Mouse (Mus musculus) hindbrain, embryonic 13.5 days (tissue): Measurements from ENCODE around the gene Gnai2. TPM values are rescaled to one million over a fixed set of nuclear protein-coding genes. Genes with fewer than 3 reads are reported as not detected.
A peak's percentile ranks its signal among the peaks of the same experiment; 100 is the strongest.

Experiments used
- ATAC-seq: fragments of 200-750 bp; cut with Nextera tagmentation; 2 replicates; pipeline ENCODE4 v1.8.0; 2017; ENCODE audit warnings: moderate TSS enrichment; ENCODE audit not compliant: low FRiP score
- H3K27ac ChIP-seq: fragments of 300-500 bp; sonication (generic); 2 replicates; pipeline ENCODE4 v1.5.1; 2015; ENCODE audit warnings: inconsistent platforms, mild to moderate bottlenecking, moderate library complexity
- H3K27me3 ChIP-seq: fragments of 300-500 bp; sonication (generic); 2 replicates; pipeline ENCODE4 v1.6.1; 2015; ENCODE audit warnings: mild to moderate bottlenecking, inconsistent platforms
- H3K36me3 ChIP-seq: fragments of 300-500 bp; sonication (generic); 2 replicates; pipeline ENCODE4 v1.6.1; 2015; ENCODE audit warnings: mild to moderate bottlenecking, inconsistent platforms
- H3K4me1 ChIP-seq: fragments of 300-500 bp; sonication (generic); replicated peaks from 2 replicates; pipeline ENCODE4 v1.6.1; 2015; ENCODE audit warnings: inconsistent platforms
- H3K4me2 ChIP-seq: fragments of 300-500 bp; sonication (generic); 2 replicates; pipeline ENCODE4 v1.6.1; 2015; ENCODE audit warnings: inconsistent platforms, mild to moderate bottlenecking, moderate library complexity
- H3K4me3 ChIP-seq: fragments of 300-500 bp; sonication (generic); 2 replicates; pipeline ENCODE4 v1.5.1; 2015; ENCODE audit warnings: mild to moderate bottlenecking, inconsistent platforms
- H3K9ac ChIP-seq: fragments of 300-500 bp; sonication (generic); 2 replicates; pipeline ENCODE4 v1.6.1; 2015; ENCODE audit warnings: mild to moderate bottlenecking, inconsistent platforms
- H3K9me3 ChIP-seq: fragments of 300-500 bp; sonication (generic); 2 replicates; pipeline ENCODE4 v1.6.1; 2016; ENCODE audit warnings: inconsistent platforms
- WGBS: fragments of 180-500 bp; shearing (Covaris S2); methylation state at CpG from one replicate; pipeline ENCODE4 v1.1.7; 2015; 5-methylcytosine and 5-hydroxymethylcytosine counted together
- polyA plus RNA-seq: library from polyadenylated mRNA; unstranded; fragments of >200 nt; fragmentation: Nextera tagmentation; extraction: Ambion mirVana; gene quantifications from 2 replicates; pipeline ENCODE4 v1.2.1, GENCODE M21; 2015

Gene Gnai2
- polyA plus RNA-seq, 1 experiment from 2014 or later, result 338 TPM

- H3K27me3 ChIP-seq, result peaks cover 7% of the 10 kb centered on the region; the same call in 1 of the 2 replicates
- peaks cover 40% of the 10 kb centered on the region for H3K4me1 ChIP-seq
- no peak overlapping the region for H3K4me2 ChIP-seq
- H3K9me3 ChIP-seq, result no peaks in the 10 kb centered on the region
- no peak overlapping the region for H3K4me3 ChIP-seq
- peak; percentile 57; the same call in 1 of the 2 replicates for ATAC-seq
- WGBS, result 13% methylated on average over 10 of the region's 10 CpGs
- peak overlapping the region; percentile 58 for H3K9ac ChIP-seq
- H3K27ac ChIP-seq, result peak overlapping the region; percentile 23; the same call in 1 of the 2 replicates
- H3K36me3 ChIP-seq, result no peaks in the 10 kb centered on the region
These were observed 33.0 kb downstream of the Gnai2 start for GRCm38 (mm10) chr9:107602068-107602648.

DNA sequence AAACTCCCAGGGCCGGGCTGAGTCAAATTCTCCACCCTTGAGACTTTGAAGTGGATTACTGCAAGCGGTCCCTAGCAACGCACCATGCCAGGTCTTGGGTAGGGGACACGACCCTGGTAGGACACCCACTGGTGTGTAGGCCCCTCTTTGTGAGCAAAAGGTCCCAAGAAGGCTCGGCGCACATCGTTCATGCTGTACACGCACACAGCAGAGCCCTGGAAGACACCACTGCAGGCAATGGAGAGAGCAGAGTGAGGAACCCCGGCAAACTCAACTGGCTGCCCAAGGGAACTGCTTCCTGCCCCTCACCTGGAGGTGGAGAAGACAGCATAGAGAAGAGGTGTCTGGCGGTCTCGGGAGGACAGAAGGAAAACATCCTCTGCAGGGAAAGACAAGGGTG is 33.9 kb downstream of the Gnai2 start:
- peaks cover 31% of the 10 kb centered on the region for H3K4me1 ChIP-seq
- 88% methylated on average over 11 of the region's 11 CpGs for WGBS
- no peak overlapping the region for H3K4me3 ChIP-seq
- H3K9me3 ChIP-seq, result no peaks in the 10 kb centered on the region
- H3K27ac ChIP-seq, result no peak overlapping the region
- H3K27me3 ChIP-seq, result peaks cover 7% of the 10 kb centered on the region; the same call in 1 of the 2 replicates
- ATAC-seq, result no peak
- 0 out of 2 replicates have a peak overlapping the region, but pooled peaks have one; percentile 24 for H3K9ac ChIP-seq
- H3K36me3 ChIP-seq, result no peaks in the 10 kb centered on the region
- H3K4me2 ChIP-seq, result no peak overlapping the region

GRCm38 (mm10) chr9:107600745-107601144 is 34.4 kb downstream of the Gnai2 start:
- ATAC-seq, result no peak
- no peaks in the 10 kb centered on the region for H3K9me3 ChIP-seq
- no peak overlapping the region for H3K4me3 ChIP-seq
- H3K4me1 ChIP-seq, result peaks cover 25% of the 10 kb centered on the region
- H3K4me2 ChIP-seq, result no peak overlapping the region
- H3K27me3 ChIP-seq, result peaks cover 7% of the 10 kb centered on the region; the same call in 1 of the 2 replicates
- H3K27ac ChIP-seq, result no peak overlapping the region
- H3K36me3 ChIP-seq, result no peaks in the 10 kb centered on the region
- WGBS, result 79% methylated on average over 12 of the region's 12 CpGs
- H3K9ac ChIP-seq, result no peak overlapping the region

GRCm38 (mm10) chr9:107599842-107600241 is 35.3 kb downstream of the Gnai2 start:
- 0 out of 2 replicates have a peak overlapping the region, but pooled peaks have one; percentile 10 for H3K9ac ChIP-seq

DNA sequence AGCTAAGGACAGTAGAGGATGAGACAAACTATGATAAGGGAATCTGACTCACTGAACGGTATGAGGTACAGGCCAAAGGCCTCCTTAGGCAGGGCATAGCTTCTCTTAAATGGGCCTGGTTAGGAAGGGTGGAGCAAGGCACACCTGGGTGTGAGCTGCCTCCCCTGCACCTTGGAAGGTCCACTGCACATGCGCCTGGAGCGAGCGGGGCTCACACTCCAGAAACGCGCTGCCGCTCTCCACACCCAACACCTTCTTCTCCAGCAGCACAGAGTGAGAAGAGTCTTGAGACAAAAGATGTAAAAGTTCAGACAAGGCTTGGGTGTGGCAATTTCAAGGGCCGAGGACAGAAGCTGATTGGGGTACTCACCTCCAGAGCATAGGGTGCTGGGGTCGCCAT is 35.7 kb downstream of the Gnai2 start:
- Histone ChIP-seq H3K4me1 (peaks cover 14% of the 10 kb centered on the region), H3K4me2 (no peak overlapping the region), H3K27ac (no peak overlapping the region), H3K4me3 (no peak overlapping the region), H3K27me3 (peaks cover 7% of the 10 kb centered on the region; the same call in 1 of the 2 replicates), H3K9ac (no peak overlapping the region), H3K36me3 (no peaks in the 10 kb centered on the region), H3K9me3 (no peaks in the 10 kb centered on the region)
- no peak for ATAC-seq
- 91% methylated on average over 9 of the region's 9 CpGs for WGBS

More at GRCm38 (mm10) chr9:107599842-107600241, 35.3 kb downstream of the Gnai2 start:
- Histone ChIP-seq H3K4me3 (no peak overlapping the region), H3K4me2 (no peak overlapping the region), H3K27me3 (peaks cover 7% of the 10 kb centered on the region; the same call in 1 of the 2 replicates), H3K36me3 (no peaks in the 10 kb centered on the region), H3K4me1 (peaks cover 18% of the 10 kb centered on the region), H3K9me3 (no peaks in the 10 kb centered on the region), H3K27ac (no peak overlapping the region)
- WGBS, result 72% methylated on average over 14 of the region's 14 CpGs
- no peak for ATAC-seq

- H3K9ac ChIP-seq, result no peak overlapping the region
- no peak for ATAC-seq
- peaks cover 13% of the 10 kb centered on the region for H3K4me1 ChIP-seq
- WGBS, result 75% methylated on average over 5 of the region's 5 CpGs
- no peaks in the 10 kb centered on the region for H3K9me3 ChIP-seq
- H3K4me2 ChIP-seq, result no peak overlapping the region
- H3K36me3 ChIP-seq, result peaks cover 9% of the 10 kb centered on the region
- H3K4me3 ChIP-seq, result no peak overlapping the region
- 0 out of 2 replicates have a peak, but pooled peaks cover 5% of the 10 kb centered on the region for H3K27me3 ChIP-seq
- no peak overlapping the region for H3K27ac ChIP-seq
These were observed 36.8 kb downstream of the Gnai2 start for GRCm38 (mm10) chr9:107598385-107598784.

- WGBS, result 94% methylated on average over 11 of the region's 11 CpGs
- Histone ChIP-seq H3K4me2 (no peak overlapping the region), H3K9me3 (no peaks in the 10 kb centered on the region), H3K9ac (no peak overlapping the region), H3K4me1 (peaks cover 8% of the 10 kb centered on the region; the same call in 1 of the 2 replicates), H3K27me3 (0 out of 2 replicates have a peak, but pooled peaks cover 4% of the 10 kb centered on the region), H3K36me3 (peaks cover 23% of the 10 kb centered on the region), H3K27ac (no peak overlapping the region), H3K4me3 (no peak overlapping the region)
- ATAC-seq, result no peak
These were observed 38.3 kb downstream of the Gnai2 start for GRCm38 (mm10) chr9:107596619-107597569.

DNA sequence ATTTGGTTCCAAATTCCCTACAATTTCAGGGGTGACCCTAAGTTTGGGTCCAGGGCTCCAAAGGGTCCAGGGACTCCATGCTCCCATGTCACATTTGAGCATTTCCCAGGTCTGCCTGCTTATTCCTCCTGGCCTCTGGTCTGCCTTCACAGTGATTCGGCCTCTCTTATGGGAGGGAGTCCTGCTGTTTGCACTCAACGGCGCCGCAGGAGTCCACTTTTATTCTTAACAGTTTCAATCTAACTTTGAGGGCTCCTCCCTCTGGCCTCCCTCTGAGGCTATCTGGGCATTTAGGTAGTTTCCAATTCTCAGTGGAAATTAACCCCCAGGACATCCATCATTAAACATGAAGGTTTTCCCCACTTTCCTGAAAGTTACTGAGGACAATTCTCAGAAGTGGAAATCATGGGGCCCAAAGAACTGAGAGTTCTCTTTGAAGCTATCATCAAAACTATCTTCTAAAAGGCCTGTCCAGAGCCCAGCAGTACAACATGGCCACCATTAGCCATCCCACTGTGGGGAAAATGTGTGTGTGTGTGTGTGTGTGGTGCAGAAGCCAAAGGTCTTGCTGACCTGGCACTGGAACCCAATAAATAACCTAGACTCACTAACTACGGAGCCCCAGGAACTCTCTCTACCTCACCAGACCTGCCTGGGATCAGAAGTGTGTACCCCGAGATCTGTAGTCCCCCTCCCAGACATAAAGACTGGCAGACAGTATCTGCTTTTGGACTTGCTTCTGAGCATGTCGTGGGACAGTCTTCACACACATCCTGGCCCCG is 40.7 kb downstream of the Gnai2 start:
- Histone ChIP-seq H3K4me2 (no peak overlapping the region), H3K27ac (no peak overlapping the region), H3K4me1 (peaks cover 8% of the 10 kb centered on the region; the same call in 1 of the 2 replicates), H3K36me3 (peaks cover 46% of the 10 kb centered on the region), H3K4me3 (no peak overlapping the region), H3K9me3 (no peaks in the 10 kb centered on the region), H3K9ac (no peak overlapping the region), H3K27me3 (no peaks in the 10 kb centered on the region)
- no peak for ATAC-seq
- 73% methylated on average over 8 of the region's 8 CpGs for WGBS

GRCm38 (mm10) chr9:107593101-107593976 is 41.8 kb downstream of the Gnai2 start:
- no peak overlapping the region for H3K4me3 ChIP-seq
- no peaks in the 10 kb centered on the region for H3K27me3 ChIP-seq
- no peak for ATAC-seq
- H3K4me1 ChIP-seq, result peaks cover 16% of the 10 kb centered on the region
- H3K4me2 ChIP-seq, result no peak overlapping the region
- peaks cover 46% of the 10 kb centered on the region for H3K36me3 ChIP-seq
- no peaks in the 10 kb centered on the region for H3K9me3 ChIP-seq
- WGBS, result 79% methylated on average over 11 of the region's 11 CpGs
- no peak overlapping the region for H3K27ac ChIP-seq
- H3K9ac ChIP-seq, result peak overlapping the region; percentile 19; the same call in 1 of the 2 replicates

- H3K36me3 ChIP-seq, result peaks cover 46% of the 10 kb centered on the region
- no peaks in the 10 kb centered on the region for H3K27me3 ChIP-seq
- H3K4me1 ChIP-seq, result peaks cover 21% of the 10 kb centered on the region
- no peak overlapping the region for H3K4me2 ChIP-seq
- no peak for ATAC-seq
- no peak overlapping the region for H3K4me3 ChIP-seq
- H3K27ac ChIP-seq, result no peak overlapping the region
- H3K9me3 ChIP-seq, result no peaks in the 10 kb centered on the region
- 96% methylated on average over 6 of the region's 6 CpGs for WGBS
- H3K9ac ChIP-seq, result no peak overlapping the region
These were observed 44.5 kb downstream of the Gnai2 start for GRCm38 (mm10) chr9:107590773-107591060.

GRCm38 (mm10) chr9:107590058-107590772 is 45.0 kb downstream of the Gnai2 start:
- H3K4me1 ChIP-seq, result peaks cover 21% of the 10 kb centered on the region
- H3K9ac ChIP-seq, result no peak overlapping the region
- H3K36me3 ChIP-seq, result peaks cover 46% of the 10 kb centered on the region
- no peaks in the 10 kb centered on the region for H3K9me3 ChIP-seq
- WGBS, result 90% methylated on average over 25 of the region's 25 CpGs
- no peak overlapping the region for H3K27ac ChIP-seq
- H3K27me3 ChIP-seq, result no peaks in the 10 kb centered on the region
- no peak for ATAC-seq
- H3K4me3 ChIP-seq, result no peak overlapping the region
- H3K4me2 ChIP-seq, result no peak overlapping the region
